Mouse (Mus musculus): ENCODE results near the gene Sema4a. TPM values are rescaled to one million over a fixed set of nuclear protein-coding genes. Genes with fewer than 3 reads are reported as not detected.

Gene Sema4a
- polyA plus RNA-seq, 1 experiment from 2014 or later, result 10.0 TPM

DNA sequence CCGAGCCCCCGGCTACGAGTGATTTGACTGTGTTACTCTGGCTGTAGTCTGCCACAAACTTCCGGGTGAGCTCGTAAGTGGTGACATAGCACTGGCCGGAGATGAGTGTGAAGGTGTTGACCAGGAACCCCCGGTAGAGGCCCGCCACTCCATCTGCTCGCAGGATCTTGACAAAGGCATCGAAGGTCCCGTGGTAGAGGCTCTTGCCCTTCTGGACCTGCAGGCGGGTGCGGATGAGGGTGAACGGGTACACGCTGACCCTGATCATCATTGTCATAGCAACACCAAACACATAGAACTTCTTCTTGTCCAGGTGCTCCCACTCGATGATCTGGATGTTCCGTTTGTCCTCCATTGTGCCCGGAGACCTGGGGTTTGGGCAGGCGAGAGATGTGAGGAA lies 40.2 kb downstream of the Sema4a start:
- Histone ChIP-seq H3K4me1 (ENCODE audit: control insufficient read depth, insufficient read depth, low read length) (peaks cover 21% of the 10 kb centered on the region), H3K4me3 (ENCODE audit: low read length) (no peak overlapping the region), H3K27me3 (ENCODE audit: control insufficient read depth, insufficient read depth, low read length) (no peaks in the 10 kb centered on the region), H3K27ac (ENCODE audit: low read depth, low read length) (no peak overlapping the region), H3K9ac (ENCODE audit: low read depth, low read length) (no peak overlapping the region), H3K36me3 (ENCODE audit: control insufficient read depth, insufficient read depth, low read length) (peaks cover 47% of the 10 kb centered on the region), H3K9me3 (ENCODE audit: control insufficient read depth, low read length) (no peaks in the 10 kb centered on the region), H3K4me2 (replicated peaks; ENCODE audit: low read depth, low read length) (no peak overlapping the region)
- 92% methylated on average over 19 of the region's 19 CpGs for WGBS
- ATAC-seq (ENCODE audit: low FRiP score, low TSS enrichment), result no peak

GRCm38 (mm10) chr3:88418016-88418415 lies 43.0 kb downstream of the Sema4a start:
- H3K27ac ChIP-seq (ENCODE audit: low read depth, low read length), result no peak overlapping the region
- H3K4me1 ChIP-seq (ENCODE audit: control insufficient read depth, insufficient read depth, low read length), result peaks cover 6% of the 10 kb centered on the region; the same call in 1 of the 2 replicates
- no peak overlapping the region for H3K4me3 ChIP-seq (ENCODE audit: low read length)
- ATAC-seq (ENCODE audit: low FRiP score, low TSS enrichment), result no peak
- H3K9ac ChIP-seq (ENCODE audit: low read depth, low read length), result no peak overlapping the region
- WGBS, result 89% methylated on average over 6 of the region's 6 CpGs
- peaks cover 71% of the 10 kb centered on the region for H3K36me3 ChIP-seq (ENCODE audit: control insufficient read depth, insufficient read depth, low read length)
- no peaks in the 10 kb centered on the region for H3K27me3 ChIP-seq (ENCODE audit: control insufficient read depth, insufficient read depth, low read length)
- H3K9me3 ChIP-seq (ENCODE audit: control insufficient read depth, low read length), result no peaks in the 10 kb centered on the region
- H3K4me2 ChIP-seq (replicated peaks; ENCODE audit: low read depth, low read length), result no peak overlapping the region

GRCm38 (mm10) chr3:88415668-88416067 lies 45.3 kb downstream of the Sema4a start:
- H3K4me1 ChIP-seq (ENCODE audit: control insufficient read depth, insufficient read depth, low read length), result no peaks in the 10 kb centered on the region
- H3K36me3 ChIP-seq (ENCODE audit: control insufficient read depth, insufficient read depth, low read length), result peaks cover 70% of the 10 kb centered on the region
- no peak overlapping the region for H3K4me3 ChIP-seq (ENCODE audit: low read length)
- no peak overlapping the region for H3K27ac ChIP-seq (ENCODE audit: low read depth, low read length)
- 92% methylated on average over 4 of the region's 4 CpGs for WGBS
- H3K4me2 ChIP-seq (replicated peaks; ENCODE audit: low read depth, low read length), result no peak overlapping the region
- no peak overlapping the region for H3K9ac ChIP-seq (ENCODE audit: low read depth, low read length)
- H3K27me3 ChIP-seq (ENCODE audit: control insufficient read depth, insufficient read depth, low read length), result no peaks in the 10 kb centered on the region
- H3K9me3 ChIP-seq (ENCODE audit: control insufficient read depth, low read length), result no peaks in the 10 kb centered on the region
- no peak for ATAC-seq (ENCODE audit: low FRiP score, low TSS enrichment)

DNA sequence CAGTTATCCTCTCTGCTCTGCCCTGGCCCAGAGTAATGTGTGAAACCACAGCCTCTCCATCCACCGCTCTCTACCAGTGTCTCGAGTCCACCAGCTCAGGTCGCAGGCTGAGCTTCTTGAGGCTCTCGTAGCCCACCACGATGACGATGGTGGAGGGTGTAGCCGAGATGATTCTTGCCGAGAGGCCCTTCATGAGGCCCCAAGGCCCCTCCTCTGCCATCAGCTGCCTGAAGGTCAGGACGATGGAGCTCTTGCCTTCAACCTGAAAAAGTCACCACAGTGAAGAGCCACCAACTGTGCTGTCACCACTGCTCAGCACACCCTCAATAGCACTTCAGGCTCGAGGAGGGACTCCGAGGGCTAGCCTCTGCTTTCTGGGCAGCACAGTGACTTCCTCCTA lies 48.3 kb downstream of the Sema4a start:
- Histone ChIP-seq H3K9ac (ENCODE audit: low read depth, low read length) (no peak overlapping the region), H3K4me3 (ENCODE audit: low read length) (no peak overlapping the region), H3K9me3 (ENCODE audit: control insufficient read depth, low read length) (no peaks in the 10 kb centered on the region), H3K4me2 (replicated peaks; ENCODE audit: low read depth, low read length) (no peak overlapping the region), H3K36me3 (ENCODE audit: control insufficient read depth, insufficient read depth, low read length) (peaks cover 47% of the 10 kb centered on the region), H3K27me3 (ENCODE audit: control insufficient read depth, insufficient read depth, low read length) (no peaks in the 10 kb centered on the region), H3K27ac (ENCODE audit: low read depth, low read length) (no peak overlapping the region), H3K4me1 (ENCODE audit: control insufficient read depth, insufficient read depth, low read length) (peaks cover 9% of the 10 kb centered on the region; the same call in 1 of the 2 replicates)
- 90% methylated on average over 11 of the region's 11 CpGs for WGBS
- no peak for ATAC-seq (ENCODE audit: low FRiP score, low TSS enrichment)

DNA sequence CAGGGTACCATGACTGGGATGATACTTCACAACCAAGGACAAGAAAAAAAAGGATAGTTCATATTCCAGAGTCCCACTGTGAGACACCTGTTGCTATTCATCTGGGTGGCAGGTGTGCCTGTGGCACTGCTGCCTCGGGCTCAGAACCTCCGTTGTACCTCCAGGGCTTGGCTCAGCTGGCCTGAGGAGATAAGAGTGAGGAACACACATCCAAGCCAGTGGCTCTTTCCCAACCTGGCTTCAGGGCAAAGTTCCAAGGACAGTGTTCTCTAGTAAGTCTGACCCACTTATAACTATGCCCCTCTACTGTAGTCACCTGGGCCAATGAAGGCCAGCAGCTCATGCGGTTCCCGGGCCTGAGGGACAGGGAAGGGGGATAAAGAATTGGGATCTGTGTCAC lies 49.3 kb downstream of the Sema4a start:
- Histone ChIP-seq H3K27me3 (ENCODE audit: control insufficient read depth, insufficient read depth, low read length) (no peaks in the 10 kb centered on the region), H3K27ac (ENCODE audit: low read depth, low read length) (no peak overlapping the region), H3K4me3 (ENCODE audit: low read length) (no peak overlapping the region), H3K9ac (ENCODE audit: low read depth, low read length) (no peak overlapping the region), H3K9me3 (ENCODE audit: control insufficient read depth, low read length) (no peaks in the 10 kb centered on the region), H3K36me3 (ENCODE audit: control insufficient read depth, insufficient read depth, low read length) (peaks cover 39% of the 10 kb centered on the region), H3K4me2 (replicated peaks; ENCODE audit: low read depth, low read length) (no peak overlapping the region), H3K4me1 (ENCODE audit: control insufficient read depth, insufficient read depth, low read length) (peaks cover 13% of the 10 kb centered on the region; the same call in 1 of the 2 replicates)
- ATAC-seq (ENCODE audit: low FRiP score, low TSS enrichment), result no peak
- WGBS, result 91% methylated on average over 4 of the region's 4 CpGs

- H3K27me3 ChIP-seq (ENCODE audit: control insufficient read depth, insufficient read depth, low read length), result no peaks in the 10 kb centered on the region
- peaks cover 29% of the 10 kb centered on the region for H3K36me3 ChIP-seq (ENCODE audit: control insufficient read depth, insufficient read depth, low read length)
- H3K27ac ChIP-seq (ENCODE audit: low read depth, low read length), result peak overlapping the region; percentile 86
- peak overlapping the region; percentile 56 for H3K4me3 ChIP-seq (ENCODE audit: low read length)
- H3K4me2 ChIP-seq (replicated peaks; ENCODE audit: low read depth, low read length), result peak overlapping the region; percentile 53
- 20% methylated on average over 7 of the region's 7 CpGs for WGBS
- ATAC-seq (ENCODE audit: low FRiP score, low TSS enrichment), result no peak
- H3K4me1 ChIP-seq (ENCODE audit: control insufficient read depth, insufficient read depth, low read length), result peaks cover 18% of the 10 kb centered on the region; the same call in 1 of the 2 replicates
- peak overlapping the region; percentile 82; the same call in 1 of the 2 replicates for H3K9ac ChIP-seq (ENCODE audit: low read depth, low read length)
- no peaks in the 10 kb centered on the region for H3K9me3 ChIP-seq (ENCODE audit: control insufficient read depth, low read length)
Observed at GRCm38 (mm10) chr3:88410645-88411031, 50.3 kb downstream of the Sema4a start.

DNA sequence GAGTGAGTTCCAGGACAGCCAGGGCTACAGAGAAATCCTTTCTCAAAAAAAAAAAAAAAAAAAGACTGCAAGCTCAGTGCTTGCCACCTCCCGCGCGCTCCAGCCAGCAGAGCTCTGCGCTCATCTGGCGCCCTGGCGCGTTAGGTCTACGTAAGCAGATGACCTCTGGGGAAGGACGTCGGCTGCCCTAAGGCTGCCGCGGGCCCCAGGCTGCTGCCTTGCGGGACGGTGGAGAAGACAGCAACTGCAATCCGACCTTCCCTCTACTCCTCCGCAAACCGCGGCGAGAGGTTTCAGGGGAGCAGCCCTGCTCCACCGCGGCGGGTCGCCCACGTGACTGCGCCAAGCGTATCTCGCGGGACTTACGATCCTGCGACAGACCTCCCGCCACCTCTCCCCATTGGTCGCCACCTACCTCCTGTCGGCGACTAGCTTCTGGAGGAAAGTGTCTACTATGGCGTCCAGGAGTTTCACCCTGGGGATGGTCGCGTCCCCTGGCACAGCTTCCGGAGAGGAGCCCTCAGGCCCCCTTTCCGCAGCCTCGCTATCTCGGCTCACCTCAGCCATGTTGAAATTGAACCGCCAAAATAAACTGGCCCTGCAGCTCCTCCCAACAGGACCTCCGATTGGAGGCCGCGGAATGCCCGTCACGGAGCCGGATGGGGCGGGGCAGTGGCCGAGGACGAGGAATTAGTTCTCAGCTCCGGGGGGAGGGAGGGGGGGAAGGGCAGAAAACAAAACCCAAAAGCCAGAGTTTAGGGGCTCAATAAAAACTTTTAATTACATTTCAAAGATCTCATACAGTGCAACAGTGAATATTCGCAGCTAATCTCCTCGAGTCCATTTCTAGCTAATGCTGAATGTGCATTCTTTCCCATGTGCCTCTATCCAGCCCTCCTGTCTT lies 51.0 kb downstream of the Sema4a start, which contains the start of gene Pmf1:
Gene Pmf1, minus strand, starts transcription at position 591 of the 904 bp plus-strand sequence.
- WGBS, result under 1% methylated on average over 54 of the region's 54 CpGs
- no peaks in the 10 kb centered on the region for H3K27me3 ChIP-seq (ENCODE audit: control insufficient read depth, insufficient read depth, low read length)
- H3K4me2 ChIP-seq (replicated peaks; ENCODE audit: low read depth, low read length), result peak within 1 kb of the TSS; percentile 53
- H3K36me3 ChIP-seq (ENCODE audit: control insufficient read depth, insufficient read depth, low read length), result peaks cover 22% of the 10 kb centered on the region
- H3K4me3 ChIP-seq (ENCODE audit: low read length), result peak within 1 kb of the TSS; percentile 56
- peak; percentile 94 for ATAC-seq (ENCODE audit: low FRiP score, low TSS enrichment)
- H3K4me1 ChIP-seq (ENCODE audit: control insufficient read depth, insufficient read depth, low read length), result peaks cover 18% of the 10 kb centered on the region; the same call in 1 of the 2 replicates
- no peaks in the 10 kb centered on the region for H3K9me3 ChIP-seq (ENCODE audit: control insufficient read depth, low read length)
- peak within 1 kb of the TSS; percentile 82 for H3K9ac ChIP-seq (ENCODE audit: low read depth, low read length)
- peak within 1 kb of the TSS; percentile 86 for H3K27ac ChIP-seq (ENCODE audit: low read depth, low read length)

- Histone ChIP-seq H3K36me3 (ENCODE audit: control insufficient read depth, insufficient read depth, low read length) (peaks cover 14% of the 10 kb centered on the region), H3K4me1 (ENCODE audit: control insufficient read depth, insufficient read depth, low read length) (peaks cover 18% of the 10 kb centered on the region; the same call in 1 of the 2 replicates), H3K9ac (ENCODE audit: low read depth, low read length) (peak overlapping the region; percentile 82), H3K27me3 (ENCODE audit: control insufficient read depth, insufficient read depth, low read length) (no peaks in the 10 kb centered on the region), H3K27ac (ENCODE audit: low read depth, low read length) (0 out of 2 replicates have a peak overlapping the region, but pooled peaks have one; percentile 17), H3K4me3 (ENCODE audit: low read length) (peak overlapping the region; percentile 56), H3K9me3 (ENCODE audit: control insufficient read depth, low read length) (no peaks in the 10 kb centered on the region), H3K4me2 (replicated peaks; ENCODE audit: low read depth, low read length) (peak overlapping the region; percentile 53)
- no peak for ATAC-seq (ENCODE audit: low FRiP score, low TSS enrichment)
- 53% methylated on average over 5 of the region's 5 CpGs for WGBS
Observed at GRCm38 (mm10) chr3:88408953-88409352, 52.0 kb downstream of the Sema4a start.

DNA sequence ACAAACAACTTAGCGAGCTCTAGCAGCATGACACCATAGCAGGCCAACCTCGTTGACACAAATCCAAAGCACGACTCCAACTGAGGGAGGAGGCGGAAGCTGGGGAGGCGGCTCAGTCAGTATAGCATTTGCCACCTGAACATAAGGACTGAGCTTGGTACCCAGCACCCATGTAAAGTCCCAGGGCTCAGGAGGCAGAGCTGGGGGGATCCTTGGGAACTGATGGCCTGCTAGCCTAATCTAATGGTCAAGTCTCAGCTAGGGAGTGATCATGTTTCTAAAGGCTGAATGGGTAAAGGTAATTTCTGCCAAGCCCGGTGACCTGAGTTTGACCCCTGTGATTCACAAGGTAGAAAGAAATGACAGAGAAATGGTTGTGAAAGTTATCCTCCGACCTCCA lies 53.5 kb downstream of the Sema4a start:
- Histone ChIP-seq H3K27me3 (ENCODE audit: control insufficient read depth, insufficient read depth, low read length) (no peaks in the 10 kb centered on the region), H3K9ac (ENCODE audit: low read depth, low read length) (no peak overlapping the region), H3K4me2 (replicated peaks; ENCODE audit: low read depth, low read length) (no peak overlapping the region), H3K9me3 (ENCODE audit: control insufficient read depth, low read length) (no peaks in the 10 kb centered on the region), H3K36me3 (ENCODE audit: control insufficient read depth, insufficient read depth, low read length) (peaks cover 17% of the 10 kb centered on the region), H3K4me3 (ENCODE audit: low read length) (no peak overlapping the region), H3K27ac (ENCODE audit: low read depth, low read length) (no peak overlapping the region), H3K4me1 (ENCODE audit: control insufficient read depth, insufficient read depth, low read length) (peaks cover 18% of the 10 kb centered on the region; the same call in 1 of the 2 replicates)
- 51% methylated on average over 7 of the region's 7 CpGs for WGBS
- no peak for ATAC-seq (ENCODE audit: low FRiP score, low TSS enrichment)
